Mouse (Mus musculus): ENCODE data around the gene Utp11. TPM values are rescaled to one million over a fixed set of nuclear protein-coding genes. Genes with fewer than 3 reads are reported as not detected.

The Utp11 gene
- polyA plus RNA-seq, 1 experiment: 29.7 TPM

GRCm38 (mm10) chr4:124682270-124682669, 11.1 kb downstream of the Utp11 start:
- H3K4me3 ChIP-seq (ENCODE audit: insufficient read depth, poor library complexity, severe bottlenecking): no peak overlapping the region
- TF ChIP-seq MAX (IDR thresholded peaks at IDR 0.05) (peak; percentile 57), USF1 (IDR thresholded peaks at IDR 0.05; ENCODE audit: low read depth) (peak; percentile 33), CTCF (IDR thresholded peaks at IDR 0.05; ENCODE audit: control insufficient read depth, insufficient read depth, insufficient read length) (no peak)
- peaks cover 94% of the 10 kb centered on the region for H3K36me3 ChIP-seq (ENCODE audit: control insufficient read depth, insufficient read depth)
- H3K79me3 ChIP-seq (ENCODE audit: low read depth): peaks cover under 1% of the 10 kb centered on the region
- peaks cover 16% of the 10 kb centered on the region for H3K79me2 ChIP-seq (ENCODE audit: control insufficient read depth, insufficient read depth)
- no peaks in the 10 kb centered on the region for H3K27me3 ChIP-seq (ENCODE audit: control insufficient read depth, insufficient read depth, insufficient read length)
- no peak overlapping the region for H3ac ChIP-seq (ENCODE audit: control insufficient read depth, insufficient read length, low read depth)

GRCm38 (mm10) chr4:124675958-124676357, 17.4 kb downstream of the Utp11 start:
- TF ChIP-seq MYOG (IDR thresholded peaks at IDR 0.05; ENCODE audit: control insufficient read depth, extremely low read depth, insufficient read length): no peak
- no peaks in the 10 kb centered on the region for H3K79me3 ChIP-seq (ENCODE audit: low read depth)
- no peaks in the 10 kb centered on the region for H3K79me2 ChIP-seq (ENCODE audit: control insufficient read depth, insufficient read depth)
- no peaks in the 10 kb centered on the region for H3K27me3 ChIP-seq (ENCODE audit: control insufficient read depth, insufficient read depth, insufficient read length)
- H3K36me3 ChIP-seq (ENCODE audit: control insufficient read depth, insufficient read depth): peaks cover 39% of the 10 kb centered on the region
- no peak overlapping the region for H3K4me3 ChIP-seq (ENCODE audit: insufficient read depth, poor library complexity, severe bottlenecking)
- no peak overlapping the region for H3ac ChIP-seq (ENCODE audit: control insufficient read depth, insufficient read length, low read depth)

GRCm38 (mm10) chr4:124675037-124675436, 18.4 kb downstream of the Utp11 start:
- Histone ChIP-seq H3K79me2 (ENCODE audit: control insufficient read depth, insufficient read depth) (no peaks in the 10 kb centered on the region), H3K4me3 (ENCODE audit: insufficient read depth, poor library complexity, severe bottlenecking) (no peak overlapping the region), H3ac (ENCODE audit: control insufficient read depth, insufficient read length, low read depth) (no peak overlapping the region), H3K79me3 (ENCODE audit: low read depth) (no peaks in the 10 kb centered on the region), H3K36me3 (ENCODE audit: control insufficient read depth, insufficient read depth) (peaks cover 29% of the 10 kb centered on the region), H3K27me3 (ENCODE audit: control insufficient read depth, insufficient read depth, insufficient read length) (no peaks in the 10 kb centered on the region)
- no peak for TF ChIP-seq CEBPB (IDR thresholded peaks at IDR 0.05; ENCODE audit: low read depth)
- peak; percentile 51 for TF ChIP-seq CTCF (IDR thresholded peaks at IDR 0.05; ENCODE audit: control insufficient read depth, insufficient read depth, insufficient read length)

- Histone ChIP-seq H3K27me3 (ENCODE audit: control insufficient read depth, insufficient read depth, insufficient read length) (no peaks in the 10 kb centered on the region), H3ac (ENCODE audit: control insufficient read depth, insufficient read length, low read depth) (no peak overlapping the region), H3K79me2 (ENCODE audit: control insufficient read depth, insufficient read depth) (no peaks in the 10 kb centered on the region), H3K4me3 (ENCODE audit: insufficient read depth, poor library complexity, severe bottlenecking) (no peak overlapping the region), H3K36me3 (ENCODE audit: control insufficient read depth, insufficient read depth) (peaks cover 24% of the 10 kb centered on the region), H3K79me3 (ENCODE audit: low read depth) (no peaks in the 10 kb centered on the region)
- no peak for TF ChIP-seq MAX (IDR thresholded peaks at IDR 0.05)
- TF ChIP-seq CEBPB (IDR thresholded peaks at IDR 0.05; ENCODE audit: low read depth): no peak
- TF ChIP-seq MYOD1 (IDR thresholded peaks at IDR 0.05; ENCODE audit: control insufficient read depth, insufficient read length, low read depth): no peak
- no peak for TF ChIP-seq FOSL1 (IDR thresholded peaks at IDR 0.05; ENCODE audit: insufficient read depth, low read length, poor library complexity, severe bottlenecking)
- TF ChIP-seq MYOG (IDR thresholded peaks at IDR 0.05; ENCODE audit: control insufficient read depth, extremely low read depth, insufficient read length): no peak
- no peak for TF ChIP-seq CTCF (IDR thresholded peaks at IDR 0.05; ENCODE audit: control insufficient read depth, insufficient read depth, insufficient read length)
- no peak for TF ChIP-seq USF1 (IDR thresholded peaks at IDR 0.05; ENCODE audit: low read depth)
These were observed 18.9 kb downstream of the Utp11 start for GRCm38 (mm10) chr4:124674334-124675032.

GRCm38 (mm10) chr4:124672347-124673320, 20.8 kb downstream of the Utp11 start:
- peaks cover 8% of the 10 kb centered on the region for H3K27me3 ChIP-seq (ENCODE audit: control insufficient read depth, insufficient read depth, insufficient read length)
- TF ChIP-seq CEBPB (IDR thresholded peaks at IDR 0.05; ENCODE audit: low read depth) (no peak), MAX (IDR thresholded peaks at IDR 0.05) (no peak), CTCF (IDR thresholded peaks at IDR 0.05; ENCODE audit: control insufficient read depth, insufficient read depth, insufficient read length) (no peak), MYOD1 (IDR thresholded peaks at IDR 0.05; ENCODE audit: control insufficient read depth, insufficient read length, low read depth) (no peak), FOSL1 (IDR thresholded peaks at IDR 0.05; ENCODE audit: insufficient read depth, low read length, poor library complexity, severe bottlenecking) (no peak), MYOG (IDR thresholded peaks at IDR 0.05; ENCODE audit: control insufficient read depth, extremely low read depth, insufficient read length) (no peak), USF1 (IDR thresholded peaks at IDR 0.05; ENCODE audit: low read depth) (no peak)
- H3K79me2 ChIP-seq (ENCODE audit: control insufficient read depth, insufficient read depth): no peaks in the 10 kb centered on the region
- H3K36me3 ChIP-seq (ENCODE audit: control insufficient read depth, insufficient read depth): peaks cover 9% of the 10 kb centered on the region
- H3K79me3 ChIP-seq (ENCODE audit: low read depth): no peaks in the 10 kb centered on the region
- no peak overlapping the region for H3ac ChIP-seq (ENCODE audit: control insufficient read depth, insufficient read length, low read depth)
- no peak overlapping the region for H3K4me3 ChIP-seq (ENCODE audit: insufficient read depth, poor library complexity, severe bottlenecking)

- no peaks in the 10 kb centered on the region for H3K79me2 ChIP-seq (ENCODE audit: control insufficient read depth, insufficient read depth)
- TF ChIP-seq CEBPB (IDR thresholded peaks at IDR 0.05; ENCODE audit: low read depth) (no peak), USF1 (IDR thresholded peaks at IDR 0.05; ENCODE audit: low read depth) (no peak), MYOG (IDR thresholded peaks at IDR 0.05; ENCODE audit: control insufficient read depth, extremely low read depth, insufficient read length) (no peak), CTCF (IDR thresholded peaks at IDR 0.05; ENCODE audit: control insufficient read depth, insufficient read depth, insufficient read length) (no peak), MYOD1 (IDR thresholded peaks at IDR 0.05; ENCODE audit: control insufficient read depth, insufficient read length, low read depth) (no peak), FOSL1 (IDR thresholded peaks at IDR 0.05; ENCODE audit: insufficient read depth, low read length, poor library complexity, severe bottlenecking) (no peak), MAX (IDR thresholded peaks at IDR 0.05) (no peak)
- no peaks in the 10 kb centered on the region for H3K36me3 ChIP-seq (ENCODE audit: control insufficient read depth, insufficient read depth)
- no peak overlapping the region for H3ac ChIP-seq (ENCODE audit: control insufficient read depth, insufficient read length, low read depth)
- no peaks in the 10 kb centered on the region for H3K79me3 ChIP-seq (ENCODE audit: low read depth)
- H3K4me3 ChIP-seq (ENCODE audit: insufficient read depth, poor library complexity, severe bottlenecking): no peak overlapping the region
- peaks cover 13% of the 10 kb centered on the region for H3K27me3 ChIP-seq (ENCODE audit: control insufficient read depth, insufficient read depth, insufficient read length)
These were observed 21.8 kb downstream of the Utp11 start for GRCm38 (mm10) chr4:124671583-124671982.

Data from C2C12 (cell line).